Mouse (Mus musculus): Measurements from ENCODE around the gene Exoc3.

- TF ChIP-seq EP300 (IDR thresholded peaks at IDR 0.05) (no peak), CTCF (IDR thresholded peaks at IDR 0.05) (no peak)
Observed at GRCm38 (mm10) chr13:74196451-74196850, 12.1 kb downstream of the Exoc3 start.

Data from lung, postnatal 0 days (tissue).